Mouse (Mus musculus) hindbrain, embryonic 16.5 days (tissue): ENCODE measurements around the gene Dapl1. TPM values are rescaled to one million over a fixed set of nuclear protein-coding genes. Genes with fewer than 3 reads are reported as not detected.

Source experiments
- ATAC-seq: fragments of 200-750 bp; cut with Nextera tagmentation; 2 replicates; pipeline ENCODE4 v1.8.0; 2017; ENCODE audit warnings: moderate TSS enrichment, moderate library complexity
- H3K27ac ChIP-seq: fragments of 300-500 bp; sonication (generic); 2 replicates; pipeline ENCODE4 v1.5.1; 2014; ENCODE audit warnings: low read depth, mild to moderate bottlenecking, control low read depth, low read length, moderate library complexity
- H3K27me3 ChIP-seq: fragments of 300-500 bp; sonication (generic); replicated peaks from 2 replicates; pipeline ENCODE4 v1.6.1; 2014; ENCODE audit warnings: low read length; ENCODE audit not compliant: control insufficient read depth, insufficient read depth
- H3K36me3 ChIP-seq: fragments of 300-500 bp; sonication (generic); 2 replicates; pipeline ENCODE4 v1.6.1; 2014; ENCODE audit warnings: mild to moderate bottlenecking, low read length, moderate library complexity, mixed read lengths; ENCODE audit not compliant: control insufficient read depth, insufficient read depth
- H3K4me1 ChIP-seq: fragments of 300-500 bp; sonication (generic); 2 replicates; pipeline ENCODE4 v1.6.1; 2014; ENCODE audit warnings: low read depth, low read length; ENCODE audit not compliant: control insufficient read depth, insufficient read depth
- H3K4me2 ChIP-seq: fragments of 300-500 bp; sonication (generic); 2 replicates; pipeline ENCODE4 v1.6.1; 2014; ENCODE audit warnings: mild to moderate bottlenecking, low read length, control low read depth, moderate library complexity
- H3K4me3 ChIP-seq: fragments of 300-500 bp; sonication (generic); 2 replicates; pipeline ENCODE4 v1.5.1; 2014; ENCODE audit warnings: mild to moderate bottlenecking, low read length, control low read depth, moderate library complexity
- H3K9ac ChIP-seq: fragments of 300-500 bp; sonication (generic); 2 replicates; pipeline ENCODE4 v1.6.1; 2014; ENCODE audit warnings: low read depth, mild to moderate bottlenecking, control low read depth, low read length, moderate library complexity
- H3K9me3 ChIP-seq: fragments of 300-500 bp; sonication (generic); 2 replicates; pipeline ENCODE4 v1.6.1; 2014; ENCODE audit warnings: mild to moderate bottlenecking, low read length, moderate library complexity; ENCODE audit not compliant: control insufficient read depth
- WGBS: fragments of 180-500 bp; shearing (Covaris S2); extraction: QIAGEN DNeasy Blood & Tissue Kit; methylation state at CpG from one replicate; pipeline ENCODE4 v1.1.7; 2014; 5-methylcytosine and 5-hydroxymethylcytosine counted together
- polyA plus RNA-seq: library from polyadenylated mRNA; unstranded; fragments of >200 nt; fragmentation: Nextera tagmentation; extraction: Ambion mirVana; gene quantifications from 2 replicates; pipeline ENCODE4 v1.2.1, GENCODE M21; 2015

Dapl1 gene
- polyA plus RNA-seq, 1 experiment from 2014 or later, result 2.2 TPM

GRCm38 (mm10) chr2:59554373-59554940 is 70.0 kb downstream of the Dapl1 start:
- no peak overlapping the region for H3K4me2 ChIP-seq
- 89% methylated on average over 2 of the region's 2 CpGs for WGBS
- H3K9ac ChIP-seq, result no peak overlapping the region
- H3K27me3 ChIP-seq, result no peaks in the 10 kb centered on the region
- H3K9me3 ChIP-seq, result no peaks in the 10 kb centered on the region
- no peak for ATAC-seq
- H3K4me1 ChIP-seq, result no peaks in the 10 kb centered on the region
- H3K27ac ChIP-seq, result no peak overlapping the region
- H3K4me3 ChIP-seq, result no peak overlapping the region
- no peaks in the 10 kb centered on the region for H3K36me3 ChIP-seq

Other genes starting within 250 kb of the Dapl1 start
- gene Tanc1, start 127.4 kb downstream of the Dapl1 start, polyA plus RNA-seq, result 7.2 and 7.4 TPM in 2 replicates